Mouse (Mus musculus): ENCODE measurements around the gene Pacs1. TPM values are rescaled to one million over a fixed set of nuclear protein-coding genes. Genes with fewer than 3 reads are reported as not detected.
"Not testable (repeated sequence)": the region's sequence is repeated elsewhere in the genome, so short reads cannot be mapped to it uniquely, and the experiment has no call there.

Gene Pacs1
- polyA plus RNA-seq, 1 experiment from 2014 or later, result 8.3 TPM

- no peak for DNase-seq (ENCODE audit: low spot score)
These were observed 175.2 kb downstream of the Pacs1 start for GRCm38 (mm10) chr19:5097521-5098362.

- DNase-seq (ENCODE audit: low spot score), result no peak
These were observed 176.9 kb downstream of the Pacs1 start for GRCm38 (mm10) chr19:5095887-5096474.

- DNase-seq (ENCODE audit: low spot score), result no peak
These were observed 178.0 kb downstream of the Pacs1 start for GRCm38 (mm10) chr19:5094746-5095417.

GRCm38 (mm10) chr19:5094243-5094632, 178.7 kb downstream of the Pacs1 start:
- DNase-seq (ENCODE audit: low spot score), result peak; percentile 86

GRCm38 (mm10) chr19:5093481-5094242, 179.3 kb downstream of the Pacs1 start:
- DNase-seq (ENCODE audit: low spot score), result no peak

- no peak for DNase-seq (ENCODE audit: low spot score)
These were observed 180.8 kb downstream of the Pacs1 start for GRCm38 (mm10) chr19:5092083-5092482.

GRCm38 (mm10) chr19:5089324-5089723, 183.6 kb downstream of the Pacs1 start:
- no peak for DNase-seq (ENCODE audit: low spot score)

GRCm38 (mm10) chr19:5087884-5088728, 184.8 kb downstream of the Pacs1 start, which contains the start of gene Yif1a:
TSS of gene Yif1a (plus strand) at chr19:5088538.
- peak; percentile 98 for DNase-seq (ENCODE audit: low spot score)

- not testable (repeated sequence) for DNase-seq (ENCODE audit: low spot score)
These were observed 186.4 kb downstream of the Pacs1 start for GRCm38 (mm10) chr19:5086533-5086932.

GRCm38 (mm10) chr19:5085145-5085863, 187.6 kb downstream of the Pacs1 start, which contains the start of gene Tmem151a:
TSS of gene Tmem151a (minus strand) at chr19:5085531.
- no peak for DNase-seq (ENCODE audit: low spot score)

GRCm38 (mm10) chr19:5084834-5085144, 188.1 kb downstream of the Pacs1 start:
- no peak for DNase-seq (ENCODE audit: low spot score)

GRCm38 (mm10) chr19:5083961-5084833, 188.7 kb downstream of the Pacs1 start:
- DNase-seq (ENCODE audit: low spot score), result no peak

Small RNA genes within 50 kb of the gene (microRNA-seq; reads per million reads assigned to microRNA genes)
- gene Gm27468 (ENCODE audit: borderline number of aligned reads), result not detected

Other genes starting within 250 kb of the Pacs1 start
- 1.5 and 1.7 TPM in 2 replicates for gene Slc29a2, start 249.3 kb downstream of the Pacs1 start, polyA plus RNA-seq (2015; fragmentation: Nextera tagmentation; extraction: Ambion mirVana)
- 23.8 and 24.1 TPM in 2 replicates for gene B4gat1, start 234.3 kb downstream of the Pacs1 start, polyA plus RNA-seq (2015; fragmentation: Nextera tagmentation; extraction: Ambion mirVana)
- gene AC124502.3, start 234.2 kb downstream of the Pacs1 start, polyA plus RNA-seq (2015; fragmentation: Nextera tagmentation; extraction: Ambion mirVana), result 0.94 and 1.3 TPM in 2 replicates
- gene Brms1, start 231.8 kb downstream of the Pacs1 start, polyA plus RNA-seq (2015; fragmentation: Nextera tagmentation; extraction: Ambion mirVana), result 66.4 and 67.6 TPM in 2 replicates
- gene Rin1, start 222.6 kb downstream of the Pacs1 start, polyA plus RNA-seq (2015; fragmentation: Nextera tagmentation; extraction: Ambion mirVana), result 0.84 and 1.1 TPM in 2 replicates
- 4.1 and 7.1 TPM in 2 replicates for gene Cd248, start 205.0 kb downstream of the Pacs1 start, polyA plus RNA-seq (2015; fragmentation: Nextera tagmentation; extraction: Ambion mirVana)
- 0.32 and 0.33 TPM in 2 replicates for gene Tmem151a, start 187.6 kb downstream of the Pacs1 start, polyA plus RNA-seq (2015; fragmentation: Nextera tagmentation; extraction: Ambion mirVana)
- 65.9 and 75.7 TPM in 2 replicates for gene Yif1a, start 184.6 kb downstream of the Pacs1 start, polyA plus RNA-seq (2015; fragmentation: Nextera tagmentation; extraction: Ambion mirVana)
- gene Cnih2, start 174.6 kb downstream of the Pacs1 start, polyA plus RNA-seq (2015; fragmentation: Nextera tagmentation; extraction: Ambion mirVana), result 0.91 and 1.2 TPM in 2 replicates
- gene Rab1b, start 166.0 kb downstream of the Pacs1 start, polyA plus RNA-seq (2015; fragmentation: Nextera tagmentation; extraction: Ambion mirVana), result 246 and 252 TPM in 2 replicates
- 6.6 and 8.7 TPM in 2 replicates for gene Klc2, start 154.6 kb downstream of the Pacs1 start, polyA plus RNA-seq (2015; fragmentation: Nextera tagmentation; extraction: Ambion mirVana)
- 294 and 319 TPM in 2 replicates for gene Sf3b2, start 22.3 kb upstream of the Pacs1 start, polyA plus RNA-seq (2015; fragmentation: Nextera tagmentation; extraction: Ambion mirVana)
- 0.36 and 0.44 TPM in 2 replicates for gene Gal3st3, start 25.2 kb upstream of the Pacs1 start, polyA plus RNA-seq (2015; fragmentation: Nextera tagmentation; extraction: Ambion mirVana)
- gene Catsper1, start 62.6 kb upstream of the Pacs1 start, polyA plus RNA-seq (2015; fragmentation: Nextera tagmentation; extraction: Ambion mirVana), result not detected in 2 replicates
- gene Cst6, start 76.5 kb upstream of the Pacs1 start, polyA plus RNA-seq (2015; fragmentation: Nextera tagmentation; extraction: Ambion mirVana), result 29.1 and 30.5 TPM in 2 replicates
- 51.1 and 59.4 TPM in 2 replicates for gene Eif1ad, start 93.6 kb upstream of the Pacs1 start, polyA plus RNA-seq (2015; fragmentation: Nextera tagmentation; extraction: Ambion mirVana)
- 590 and 607 TPM in 2 replicates for gene Banf1, start 94.0 kb upstream of the Pacs1 start, polyA plus RNA-seq (2015; fragmentation: Nextera tagmentation; extraction: Ambion mirVana)
- 73.4 and 84.2 TPM in 2 replicates for gene Sart1, start 115.6 kb upstream of the Pacs1 start, polyA plus RNA-seq (2015; fragmentation: Nextera tagmentation; extraction: Ambion mirVana)
- 1.9 TPM in 2 replicates for gene Tsga10ip, start 129.4 kb upstream of the Pacs1 start, polyA plus RNA-seq (2015; fragmentation: Nextera tagmentation; extraction: Ambion mirVana)
- gene Drap1, start 151.9 kb upstream of the Pacs1 start, polyA plus RNA-seq (2015; fragmentation: Nextera tagmentation; extraction: Ambion mirVana), result 217 and 222 TPM in 2 replicates
- 51.5 and 54.4 TPM in 2 replicates for gene AI837181, start 152.0 kb upstream of the Pacs1 start, polyA plus RNA-seq (2015; fragmentation: Nextera tagmentation; extraction: Ambion mirVana)
- 0.47 TPM in 1 of 2 replicates, not detected in the other for gene Fosl1, start 174.4 kb upstream of the Pacs1 start, polyA plus RNA-seq (2015; fragmentation: Nextera tagmentation; extraction: Ambion mirVana)
- 7.3 and 8.2 TPM in 2 replicates for gene Ccdc85b, start 184.8 kb upstream of the Pacs1 start, polyA plus RNA-seq (2015; fragmentation: Nextera tagmentation; extraction: Ambion mirVana)
- 104 and 112 TPM in 2 replicates for gene Fibp, start 187.5 kb upstream of the Pacs1 start, polyA plus RNA-seq (2015; fragmentation: Nextera tagmentation; extraction: Ambion mirVana)
- 42.8 and 43.0 TPM in 2 replicates for gene Ctsw, start 195.4 kb upstream of the Pacs1 start, polyA plus RNA-seq (2015; fragmentation: Nextera tagmentation; extraction: Ambion mirVana)
- 26.5 and 27.9 TPM in 2 replicates for gene Efemp2, start 200.8 kb upstream of the Pacs1 start, polyA plus RNA-seq (2015; fragmentation: Nextera tagmentation; extraction: Ambion mirVana)
- 58.6 and 63.5 TPM in 2 replicates for gene Mus81, start 215.3 kb upstream of the Pacs1 start, polyA plus RNA-seq (2015; fragmentation: Nextera tagmentation; extraction: Ambion mirVana)
- gene Cfl1, start 217.3 kb upstream of the Pacs1 start, polyA plus RNA-seq (2015; fragmentation: Nextera tagmentation; extraction: Ambion mirVana), result 3,590 and 4,042 TPM in 2 replicates
- 0.13 and 0.44 TPM in 2 replicates for gene 1700020D05Rik, start 230.7 kb upstream of the Pacs1 start, polyA plus RNA-seq (2015; fragmentation: Nextera tagmentation; extraction: Ambion mirVana)
- gene Snx32, start 237.4 kb upstream of the Pacs1 start, polyA plus RNA-seq (2015; fragmentation: Nextera tagmentation; extraction: Ambion mirVana), result 9.9 and 10.8 TPM in 2 replicates

Measured in thymus, postnatal 0 days (tissue).